Mouse (Mus musculus) T-cell, adult 2 months (primary cell): ENCODE measurements around the gene Gm17490.
"Not testable (repeated sequence)": the region's sequence is repeated elsewhere in the genome, so short reads cannot be mapped to it uniquely, and the experiment has no call there.

Source experiments
- DNase-seq: peaks from one replicate; pipeline ENCODE4 v3.0.0; 2022; ENCODE audit warnings: low spot score

Gene Gm17490

DNA sequence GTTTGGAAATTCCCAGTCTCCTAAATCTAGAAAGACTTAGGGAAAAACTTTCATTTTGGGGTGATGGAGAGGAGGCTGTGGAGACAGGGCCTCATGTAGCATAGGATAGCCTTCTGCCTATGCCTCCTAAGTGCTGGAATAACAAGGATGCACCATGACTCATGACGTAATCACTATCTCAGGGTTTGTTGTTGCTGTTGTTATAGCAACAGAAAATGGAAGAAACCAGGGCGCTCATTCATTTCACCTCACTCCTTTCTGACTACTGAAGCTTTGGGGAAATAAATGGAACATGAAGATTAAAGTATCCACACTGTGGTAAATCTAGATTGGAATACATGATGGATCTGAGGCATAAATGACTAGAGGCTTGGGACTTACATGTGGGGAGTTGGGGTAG lies 2.3 kb downstream of the Gm17490 start:
- no peak for DNase-seq

GRCm38 (mm10) chr2:11623173-11623572 lies 2.9 kb downstream of the Gm17490 start:
- DNase-seq: no peak

GRCm38 (mm10) chr2:11619598-11619997 lies 6.5 kb downstream of the Gm17490 start:
- peak; percentile 43 for DNase-seq

- DNase-seq: peak; percentile 49
These were observed 9.2 kb downstream of the Gm17490 start for GRCm38 (mm10) chr2:11616846-11617245.

GRCm38 (mm10) chr2:11612939-11613338 lies 13.1 kb downstream of the Gm17490 start:
- DNase-seq: not testable (repeated sequence)

DNA sequence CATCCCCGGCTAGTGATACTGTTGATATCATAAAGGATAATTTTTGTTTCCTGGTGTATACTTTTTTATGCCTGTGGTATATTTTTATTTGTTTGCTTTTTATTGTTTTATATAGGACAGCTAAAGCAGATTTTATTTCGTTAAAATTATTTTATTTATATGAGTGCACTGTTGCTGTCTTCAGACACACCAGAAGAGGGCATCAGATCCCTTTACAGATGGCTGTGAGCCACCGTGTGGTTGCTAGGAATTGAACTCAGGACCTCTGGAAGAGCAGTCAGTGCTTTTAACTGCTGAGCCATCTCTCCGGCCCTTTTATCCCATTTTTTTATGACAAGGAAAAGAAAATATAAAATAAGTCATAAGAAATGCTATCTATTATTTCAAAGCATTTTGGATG lies 19.3 kb downstream of the Gm17490 start:
- not testable (repeated sequence) for DNase-seq

DNA sequence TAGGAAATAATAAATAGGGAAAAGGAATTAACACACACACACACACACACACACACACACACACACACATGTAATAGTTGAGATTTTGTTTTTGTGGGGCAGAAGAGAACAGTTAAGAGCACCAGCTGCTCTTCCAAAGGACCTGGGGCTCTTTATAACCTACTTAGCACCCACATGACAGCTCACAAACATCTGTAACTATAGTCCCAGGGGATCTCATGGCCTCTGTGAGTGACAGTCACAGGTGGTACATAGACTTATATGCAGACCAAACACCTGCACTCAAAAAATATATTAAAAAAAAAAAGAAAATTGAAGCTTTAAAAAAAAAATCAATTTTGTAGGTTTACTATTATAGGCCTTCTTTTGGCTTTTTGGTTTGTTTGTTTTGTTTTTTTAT lies 21.2 kb downstream of the Gm17490 start:
- DNase-seq: no peak

- DNase-seq: no peak
These were observed 22.0 kb downstream of the Gm17490 start, which contains the start of gene Rbm17 for GRCm38 (mm10) chr2:11604053-11604452. Rbm17 (minus strand) TSS chr2:11604153.

GRCm38 (mm10) chr2:11602506-11603489 lies 23.3 kb downstream of the Gm17490 start:
- DNase-seq: peak; percentile 95

- DNase-seq: no peak
These were observed 24.3 kb downstream of the Gm17490 start for GRCm38 (mm10) chr2:11601795-11602194.

DNA sequence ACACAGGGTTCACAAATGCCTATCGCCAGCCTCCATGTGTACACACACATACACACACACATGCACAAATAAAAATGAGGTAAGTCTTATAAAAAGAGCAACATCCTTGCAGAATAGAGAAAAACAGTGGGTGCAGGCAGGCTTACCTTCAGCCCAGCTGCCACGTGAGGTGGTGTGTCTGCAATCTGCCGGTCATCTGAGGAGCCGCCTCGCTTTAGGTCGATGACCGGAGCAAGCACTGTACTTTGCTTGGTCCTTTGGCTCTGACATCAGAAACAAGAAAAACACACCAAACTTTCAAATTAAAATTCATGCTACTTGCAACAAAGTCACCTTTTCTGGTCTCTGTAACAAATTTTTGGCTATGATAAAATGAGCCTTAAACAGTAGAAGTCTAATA lies 28.2 kb downstream of the Gm17490 start:
- no peak for DNase-seq

DNA sequence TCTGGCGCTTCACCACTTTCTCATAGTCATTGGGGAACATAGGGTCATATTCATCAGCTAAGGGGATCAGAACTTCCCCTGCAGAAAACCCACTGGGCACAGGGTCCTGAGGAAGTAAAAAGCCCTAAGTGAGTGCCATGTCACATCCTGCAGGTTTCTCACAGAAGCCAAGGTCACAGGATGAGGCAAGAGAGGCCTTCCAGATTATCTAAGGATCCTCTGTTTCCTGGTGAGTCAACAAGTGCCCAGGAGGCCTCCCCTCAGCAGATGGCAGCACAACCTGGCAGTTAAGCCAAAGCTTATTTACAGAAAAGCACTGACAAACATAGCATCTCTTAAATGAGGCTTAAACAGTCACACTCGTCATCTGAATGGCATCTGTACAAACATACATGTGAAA lies 29.4 kb downstream of the Gm17490 start:
- no peak for DNase-seq

GRCm38 (mm10) chr2:11587996-11588395 lies 38.1 kb downstream of the Gm17490 start:
- peak; percentile 9 for DNase-seq

DNA sequence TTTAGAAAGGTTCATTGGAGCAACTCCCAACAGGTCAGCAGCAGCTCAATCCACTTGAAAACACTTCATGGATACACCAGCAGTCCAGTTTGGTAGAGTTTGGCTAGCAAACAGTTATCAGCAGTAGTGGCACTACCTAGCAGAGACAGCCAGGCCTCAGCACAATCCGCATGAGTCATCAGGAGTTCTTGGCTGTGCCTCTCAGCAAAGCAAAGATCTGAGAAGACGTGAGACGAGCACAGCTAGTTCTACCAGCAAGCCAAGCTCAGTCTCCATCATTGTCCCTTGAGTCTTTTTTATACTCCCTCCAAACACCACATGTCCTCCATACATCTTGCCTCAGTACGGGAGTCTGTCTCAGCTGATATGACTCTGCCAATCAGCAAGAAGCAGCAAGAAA lies 46.7 kb downstream of the Gm17490 start:
- DNase-seq: no peak

DNA sequence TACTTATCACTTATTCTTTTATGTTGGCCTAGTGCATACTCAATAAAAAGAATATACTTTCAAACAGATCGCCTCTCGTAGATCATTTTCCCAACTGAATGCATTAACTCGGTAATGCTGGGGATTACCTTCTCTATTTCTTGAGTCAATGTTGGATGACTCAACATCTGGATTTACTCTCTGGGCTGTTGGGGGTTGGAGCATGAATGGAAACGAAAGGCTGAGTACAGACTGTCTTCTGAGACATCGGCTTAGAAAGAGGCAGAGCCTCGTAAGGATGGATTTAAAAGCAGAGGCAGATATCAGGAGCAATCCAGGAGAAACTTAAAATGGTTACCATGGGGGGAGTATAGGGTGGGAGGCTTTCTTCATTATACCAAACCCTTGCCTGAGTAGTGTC lies 47.9 kb downstream of the Gm17490 start:
- DNase-seq: no peak
